Mouse (Mus musculus) myocyte (in vitro differentiated cells): ENCODE results near the gene Nemf.

ENCODE experiments used
- CEBPB ChIP-seq: IDR thresholded peaks from 2 replicates; pipeline ENCODE4 v1.6.1; 2011; ENCODE audit warnings: mild to moderate bottlenecking, moderate library complexity; ENCODE audit not compliant: poor library complexity, insufficient read depth, severe bottlenecking
- E2F4 ChIP-seq: IDR thresholded peaks from one replicate; pipeline ENCODE4 v1.6.1; 2011; ENCODE audit warnings: mild to moderate bottlenecking, control low read depth, moderate library complexity; ENCODE audit not compliant: insufficient read depth
- MAX ChIP-seq: IDR thresholded peaks from one replicate; pipeline ENCODE4 v1.6.1; 2011; ENCODE audit warnings: low read depth, mild to moderate bottlenecking, control low read depth
- MYOD1 ChIP-seq, 3 experiments: IDR thresholded peaks; one replicate each; pipeline ENCODE4 v1.6.1; 2011; ENCODE audit warnings: control low read depth in 2 of 3, low read depth in 2 of 3, mild to moderate bottlenecking in 2 of 3, moderate library complexity in 1 of 3; ENCODE audit not compliant: insufficient read length in 2 of 3, control insufficient read depth in 1 of 3
- MYOG ChIP-seq, 3 experiments: IDR thresholded peaks; one replicate each; pipeline ENCODE4 v1.6.1; 2011; ENCODE audit warnings: control low read depth in 2 of 3, low read depth in 2 of 3, mild to moderate bottlenecking in 2 of 3; ENCODE audit not compliant: insufficient read length in 2 of 3, control insufficient read depth in 1 of 3, insufficient read depth in 1 of 3
- POLR2A ChIP-seq: IDR thresholded peaks from one replicate; pipeline ENCODE4 v1.6.1; 2011; ENCODE audit warnings: low read depth, mild to moderate bottlenecking, control low read depth, moderate library complexity; ENCODE audit not compliant: insufficient read length
- POLR2AphosphoS2 ChIP-seq: IDR thresholded peaks from one replicate; pipeline ENCODE4 v1.6.1; 2011; ENCODE audit warnings: low read depth, control low read depth; ENCODE audit not compliant: insufficient read length
- REST ChIP-seq: IDR thresholded peaks from one replicate; pipeline ENCODE4 v1.6.1; 2011; ENCODE audit warnings: mild to moderate bottlenecking, control low read depth, moderate library complexity; ENCODE audit not compliant: insufficient read depth, insufficient read length
- SRF ChIP-seq: IDR thresholded peaks from one replicate; pipeline ENCODE4 v1.6.1; 2011; ENCODE audit warnings: low read depth; ENCODE audit not compliant: control insufficient read depth, insufficient read length
- TCF12 ChIP-seq: IDR thresholded peaks from one replicate; pipeline ENCODE4 v1.6.1; 2011; ENCODE audit warnings: mild to moderate bottlenecking, control low read depth; ENCODE audit not compliant: poor library complexity, insufficient read depth, severe bottlenecking
- TCF3 ChIP-seq: IDR thresholded peaks from one replicate; pipeline ENCODE4 v1.6.1; 2011; ENCODE audit warnings: low read depth, control low read depth; ENCODE audit not compliant: insufficient read length
- USF1 ChIP-seq: IDR thresholded peaks from one replicate; pipeline ENCODE4 v1.6.1; 2011; ENCODE audit warnings: low read depth, mild to moderate bottlenecking, control low read depth, moderate library complexity

DNA sequence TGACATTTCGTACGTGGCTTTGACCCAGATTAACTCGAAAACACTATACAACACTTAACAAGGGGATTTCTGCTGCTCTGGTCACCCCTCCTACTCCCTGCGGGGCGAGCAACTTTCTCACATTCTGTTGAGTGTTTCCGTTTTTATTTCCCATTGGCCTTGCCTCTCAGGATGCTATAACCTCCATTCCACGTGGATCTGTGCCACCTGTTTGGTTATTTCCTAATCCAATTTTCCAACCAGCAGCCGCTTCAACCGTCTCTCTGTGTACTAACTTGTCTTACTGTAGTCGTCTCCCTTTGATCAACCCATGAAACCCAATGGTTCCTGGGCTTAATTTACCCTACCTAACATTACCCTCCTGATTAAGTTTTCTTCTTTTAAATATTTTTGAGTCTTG lies 36.1 kb upstream of the Nemf start:
- TF ChIP-seq MAX (no peak), POLR2A (no peak), MYOD1 (IDR thresholded peaks at IDR 0.05; ENCODE audit: control insufficient read depth in 1 of 3, insufficient read length in 2 of 3, low read depth in 2 of 3) (no peak), E2F4 (no peak), USF1 (no peak), MYOG (IDR thresholded peaks at IDR 0.05; ENCODE audit: control insufficient read depth in 1 of 3, insufficient read depth in 1 of 3, insufficient read length in 2 of 3, low read depth in 2 of 3) (no peak), CEBPB (no peak), REST (no peak), TCF12 (no peak), POLR2AphosphoS2 (no peak), SRF (no peak), TCF3 (no peak)
